Mouse (Mus musculus) olfactory bulb, adult 2 months (tissue): ENCODE data around the gene Tbl2. TPM values are rescaled to one million over a fixed set of nuclear protein-coding genes. Genes with fewer than 3 reads are reported as not detected.
A peak's percentile ranks its signal among the peaks of the same experiment; 100 is the strongest.

Experiments
- H3K27ac ChIP-seq: fragments of 200-500 bp; 2 replicates; pipeline ENCODE4 v1.5.1; 2012; ENCODE audit warnings: low read depth, low read length; ENCODE audit not compliant: insufficient read depth
- H3K4me1 ChIP-seq: fragments of 200-500 bp; 2 replicates; pipeline ENCODE4 v1.6.1; 2012; ENCODE audit warnings: low read length; ENCODE audit not compliant: control insufficient read depth, insufficient read depth
- H3K4me3 ChIP-seq: fragments of 200-500 bp; 2 replicates; pipeline ENCODE4 v1.5.1; 2012; ENCODE audit warnings: mild to moderate bottlenecking, low read depth, low read length, moderate library complexity; ENCODE audit not compliant: insufficient read depth
- CTCF ChIP-seq: fragments of 200-500 bp; IDR thresholded peaks from 2 replicates; pipeline ENCODE4 v1.5.1; 2012; ENCODE audit warnings: low read depth, mild to moderate bottlenecking, low read length, moderate library complexity; ENCODE audit not compliant: insufficient read depth
- POLR2A ChIP-seq: fragments of 200-500 bp; IDR thresholded peaks from 2 replicates; pipeline ENCODE4 v1.6.1; 2012; ENCODE audit warnings: mild to moderate bottlenecking, low read depth, low read length, moderate library complexity; ENCODE audit not compliant: insufficient read depth
- WGBS: fragments of 180-500 bp; shearing (Covaris S2); methylation state at CpG from one replicate; pipeline ENCODE4 v1.1.7; 2018; 5-methylcytosine and 5-hydroxymethylcytosine counted together
- polyA plus RNA-seq: library from polyadenylated mRNA; stranded (reverse); fragments of >200 nt; gene quantifications from 2 replicates; pipeline ENCODE4 v1.2.4, GENCODE M21; 2012; ENCODE audit warnings: low replicate concordance; ENCODE audit not compliant: missing spikeins, insufficient read depth, insufficient read length

The Tbl2 gene
- polyA plus RNA-seq, 1 experiment = not detected

- TF ChIP-seq POLR2A (no peak), CTCF (no peak)
- H3K27ac ChIP-seq = no peak overlapping the region
- no peak overlapping the region for H3K4me3 ChIP-seq
- WGBS = 97% methylated on average over 14 of the region's 14 CpGs
- H3K4me1 ChIP-seq = peaks cover 4% of the 10 kb centered on the region
These were observed 31.3 kb downstream of the Tbl2 start for GRCm38 (mm10) chr5:135180796-135181195.

GRCm38 (mm10) chr5:135181776-135182175, 32.3 kb downstream of the Tbl2 start:
- no peak overlapping the region for H3K4me3 ChIP-seq
- peaks cover 6% of the 10 kb centered on the region for H3K4me1 ChIP-seq
- WGBS = 53% methylated on average over 6 of the region's 6 CpGs
- no peak overlapping the region for H3K27ac ChIP-seq
- TF ChIP-seq POLR2A = no peak
- TF ChIP-seq CTCF = no peak

- Histone ChIP-seq H3K4me1 (peaks cover 6% of the 10 kb centered on the region), H3K4me3 (no peak overlapping the region), H3K27ac (no peak overlapping the region)
- TF ChIP-seq POLR2A (no peak), CTCF (no peak)
- 32% methylated on average over 8 of the region's 8 CpGs for WGBS
These were observed 33.8 kb downstream of the Tbl2 start for GRCm38 (mm10) chr5:135183131-135183861.

- Histone ChIP-seq H3K4me3 (no peak overlapping the region), H3K27ac (no peak overlapping the region), H3K4me1 (peaks cover 8% of the 10 kb centered on the region)
- 99% methylated on average over 3 of the region's 3 CpGs for WGBS
- TF ChIP-seq CTCF (no peak), POLR2A (no peak)
These were observed 35.6 kb downstream of the Tbl2 start for GRCm38 (mm10) chr5:135185016-135185415.

GRCm38 (mm10) chr5:135185596-135185995, 36.1 kb downstream of the Tbl2 start:
- 37% methylated on average over 3 of the region's 3 CpGs for WGBS
- no peak for TF ChIP-seq CTCF
- no peak for TF ChIP-seq POLR2A
- Histone ChIP-seq H3K4me3 (no peak overlapping the region), H3K27ac (no peak overlapping the region), H3K4me1 (peaks cover 8% of the 10 kb centered on the region)

- H3K4me1 ChIP-seq = peaks cover 8% of the 10 kb centered on the region
- WGBS = 16% methylated on average over 10 of the region's 10 CpGs
- peak overlapping the region; percentile 93 for H3K27ac ChIP-seq
- peak overlapping the region; percentile 88 for H3K4me3 ChIP-seq
- TF ChIP-seq POLR2A (no peak), CTCF (no peak)
These were observed 36.8 kb downstream of the Tbl2 start for GRCm38 (mm10) chr5:135186231-135186620.

GRCm38 (mm10) chr5:135186621-135187348, 37.3 kb downstream of the Tbl2 start, which contains the start of gene Baz1b:
TSS of gene Baz1b (plus strand) at chr5:135187264.
- TF ChIP-seq POLR2A = peak; percentile 49
- TF ChIP-seq CTCF = no peak
- Histone ChIP-seq H3K4me3 (peak within 1 kb of the TSS; percentile 88), H3K27ac (peak within 1 kb of the TSS; percentile 93), H3K4me1 (peaks cover 8% of the 10 kb centered on the region)
- under 1% methylated on average over 57 of the region's 57 CpGs for WGBS

GRCm38 (mm10) chr5:135187349-135188213, 38.1 kb downstream of the Tbl2 start:
- Histone ChIP-seq H3K4me3 (peak overlapping the region; percentile 88), H3K27ac (peak overlapping the region; percentile 58), H3K4me1 (peaks cover 8% of the 10 kb centered on the region)
- no peak for TF ChIP-seq POLR2A
- TF ChIP-seq CTCF = no peak
- WGBS = under 1% methylated on average over 101 of the region's 102 CpGs
